Mouse (Mus musculus) heart, adult 18-20 months (tissue): ENCODE data around the gene Rcor2. TPM values are rescaled to one million over a fixed set of nuclear protein-coding genes. Genes with fewer than 3 reads are reported as not detected.

Source experiments
- DNase-seq, 2 experiments: peaks; one replicate each; pipeline ENCODE4 v3.0.0; 2021 to 2022; ENCODE audit warnings: mixed read lengths in 1 of 2
- total RNA-seq, 2 experiments: library from RNA; stranded (reverse); gene quantifications; 2 replicates each; pipeline ENCODE4 v1.2.3; 2021

The Rcor2 gene
- total RNA-seq, 2 experiments from 2014 or later = 4.0 to 6.5 TPM

GRCm38 (mm10) chr19:7320181-7320580 lies 53.1 kb downstream of the Rcor2 start:
- DNase-seq = no peak

GRCm38 (mm10) chr19:7321391-7321790 lies 54.3 kb downstream of the Rcor2 start:
- DNase-seq = no peak

Other genes with a start within 250 kb of the Rcor2 start
- gene Fermt3, start 247.9 kb upstream of the Rcor2 start, total RNA-seq = 1 to 10 TPM; 4.4 to 6.0 TPM
- 100 to 1,000 TPM; 137 to 160 TPM for gene Stip1, start 227.4 kb upstream of the Rcor2 start, total RNA-seq
- 100 to 1,000 TPM; 303 to 332 TPM for gene Macrod1, start 210.5 kb upstream of the Rcor2 start, total RNA-seq
- 1 to 10 TPM in 1 of 2 experiments, under 1 TPM in 1; 0.82 to 1.4 TPM for gene Flrt1, start 161.6 kb upstream of the Rcor2 start, total RNA-seq
- gene Otub1, start 61.0 kb upstream of the Rcor2 start, total RNA-seq = 10 to 100 TPM; 73.8 to 78.7 TPM
- 100 to 1,000 TPM; 344 to 429 TPM for gene Cox8a, start 49.7 kb upstream of the Rcor2 start, total RNA-seq
- 10 to 100 TPM; 14.2 to 14.9 TPM for gene Naa40, start 26.1 kb upstream of the Rcor2 start, total RNA-seq
- 10 to 100 TPM; 43.3 to 49.9 TPM for gene Mark2, start 74.5 kb downstream of the Rcor2 start, total RNA-seq
- gene Spindoc, start 115.7 kb downstream of the Rcor2 start, total RNA-seq = 10 to 100 TPM; 12.9 to 14.9 TPM
- 10 to 100 TPM; 11.5 to 11.8 TPM for gene 2700081O15Rik, start 150.3 kb downstream of the Rcor2 start, total RNA-seq
- gene Rtn3, start 216.0 kb downstream of the Rcor2 start, total RNA-seq = 10 to 100 TPM; 70.9 to 79.7 TPM
- gene Atl3, start 226.7 kb downstream of the Rcor2 start, total RNA-seq = 10 to 100 TPM; 12.6 to 17.2 TPM